ENCODE assay signal across 8 mouse cellular contexts in genomic region chr4:134918381-134918780, GRCm38 (mm10). TPM values are rescaled to one million over a fixed set of nuclear protein-coding genes. Genes with fewer than 3 reads are reported as not detected.
DNase-seq lines count a peak whose midpoint lies in the region; ATAC-seq and TF ChIP-seq lines count a peak whose summit lies in the region.

No protein-coding gene starts in this region.

- no peak for TF ChIP-seq CTCF in cortical plate, adult 2 months (IDR thresholded peaks at IDR 0.05; ENCODE audit: extremely low read depth, insufficient read depth, low read length)

- peaks cover 2% of the 10 kb centered on the region; the same call in 1 of the 2 replicates for H3K4me1 ChIP-seq in cortical plate, adult 2 months (ENCODE audit: control insufficient read depth, insufficient read depth, low read length)
- peaks cover 1% of the 10 kb centered on the region for H3K4me1 ChIP-seq in hindbrain, embryonic 16.5 days (ENCODE audit: control insufficient read depth, insufficient read depth, low read depth, low read length)

- no peak overlapping the region for H3K4me2 ChIP-seq in hindbrain, embryonic 16.5 days (ENCODE audit: low read length)

- peak; percentile 65 for DNase-seq in urinary bladder, postnatal 14 days (ENCODE audit: low spot score)
- DNase-seq in urinary bladder, postnatal 10 days (ENCODE audit: low spot score), result no peak
- peak; percentile 87 to 92 for DNase-seq in kidney, postnatal 25 days
- DNase-seq in skeletal muscle tissue, adult 2 months (ENCODE audit: low read depth, low spot score), result peak; percentile 93
- DNase-seq in urinary bladder, adult 2 months (ENCODE audit: low spot score), result no peak
- DNase-seq in layer of hippocampus, adult 9-10 months (ENCODE audit: low spot score), result no peak

- ATAC-seq in hindbrain, embryonic 16.5 days, result no peak

- H3K9ac ChIP-seq in hindbrain, embryonic 16.5 days (ENCODE audit: low read depth, low read length), result no peak overlapping the region

- peak overlapping the region; percentile 48 for H3K27ac ChIP-seq in cortical plate, adult 2 months (ENCODE audit: insufficient read depth, low read length)
- H3K27ac ChIP-seq in hindbrain, embryonic 16.5 days (ENCODE audit: low read depth, low read length), result no peak overlapping the region

- H3K4me3 ChIP-seq in cortical plate, adult 2 months (ENCODE audit: insufficient read depth, low read length), result no peak overlapping the region
- no peak overlapping the region for H3K4me3 ChIP-seq in hindbrain, embryonic 16.5 days (ENCODE audit: low read length)

- WGBS in hindbrain, embryonic 16.5 days, result 67% methylated on average over 7 of the region's 7 CpGs

- no peaks in the 10 kb centered on the region for H3K27me3 ChIP-seq in hindbrain, embryonic 16.5 days (replicated peaks; ENCODE audit: control insufficient read depth, insufficient read depth, low read length)

- H3K36me3 ChIP-seq in hindbrain, embryonic 16.5 days (ENCODE audit: control insufficient read depth, insufficient read depth, low read length), result no peaks in the 10 kb centered on the region

- TF ChIP-seq POLR2A in cortical plate, adult 2 months (IDR thresholded peaks at IDR 0.05; ENCODE audit: extremely low read depth, insufficient read depth, low read length), result no peak

- H3K9me3 ChIP-seq in hindbrain, embryonic 16.5 days (ENCODE audit: control insufficient read depth, low read length), result no peaks in the 10 kb centered on the region

RNA-seq across cellular contexts. Expression of gene Tmem50a, which starts 3.6 kb away (rescaled TPM):
- 165 and 171 TPM in 2 replicates for polyA plus RNA-seq in cortical plate, adult 2 months (2012; rRNA removed)
- polyA plus RNA-seq in urinary bladder, adult 2 months (2012; rRNA removed), result 167 and 192 TPM in 2 replicates
- 214 and 227 TPM in 2 replicates for polyA plus RNA-seq in hindbrain, embryonic 16.5 days (2015; fragmentation: Nextera tagmentation; extraction: Ambion mirVana)

RNA-seq across cellular contexts. Expression of gene Rsrp1, which starts 5.0 kb away (rescaled TPM):
- 545 and 625 TPM in 2 replicates for polyA plus RNA-seq in cortical plate, adult 2 months (2012; rRNA removed)
- 580 and 969 TPM in 2 replicates for polyA plus RNA-seq in urinary bladder, adult 2 months (2012; rRNA removed)
- polyA plus RNA-seq in hindbrain, embryonic 16.5 days (2015; fragmentation: Nextera tagmentation; extraction: Ambion mirVana), result 453 and 454 TPM in 2 replicates

RNA-seq across cellular contexts. Expression of gene Syf2, which starts 12.3 kb away (rescaled TPM):
- polyA plus RNA-seq in cortical plate, adult 2 months (2012; rRNA removed), result 79.4 and 83.8 TPM in 2 replicates
- polyA plus RNA-seq in urinary bladder, adult 2 months (2012; rRNA removed), result 98.8 and 107 TPM in 2 replicates
- polyA plus RNA-seq in hindbrain, embryonic 16.5 days (2015; fragmentation: Nextera tagmentation; extraction: Ambion mirVana), result 53.8 and 58.2 TPM in 2 replicates

RNA-seq across cellular contexts. Expression of gene Rhd, which starts 54.0 kb away (rescaled TPM):
- 0.06 and 0.11 TPM in 2 replicates for polyA plus RNA-seq in cortical plate, adult 2 months (2012; rRNA removed)
- 0.15 and 0.48 TPM in 2 replicates for polyA plus RNA-seq in urinary bladder, adult 2 months (2012; rRNA removed)
- 1.7 and 2.1 TPM in 2 replicates for polyA plus RNA-seq in hindbrain, embryonic 16.5 days (2015; fragmentation: Nextera tagmentation; extraction: Ambion mirVana)

Comparison
In these comparisons a context has a peak if more than half of its experiments do, and no peak if none do; other contexts are left out.
1. DNase-seq: peak in urinary bladder, postnatal 14 days (single experiment), kidney, postnatal 25 days (2 of 2) and skeletal muscle tissue, adult 2 months (single experiment); none in urinary bladder, postnatal 10 days (single experiment), urinary bladder, adult 2 months (single experiment) and layer of hippocampus, adult 9-10 months (single experiment).